Mouse (Mus musculus) hindbrain, embryonic 11.5 days (tissue): ENCODE results near the gene Ly6g5b. TPM values are rescaled to one million over a fixed set of nuclear protein-coding genes. Genes with fewer than 3 reads are reported as not detected.

Source experiments
- polyA plus RNA-seq: library from polyadenylated mRNA; unstranded; fragments of >200 nt; fragmentation: Nextera tagmentation; extraction: Ambion mirVana; gene quantifications from 2 replicates; pipeline ENCODE4 v1.2.1, GENCODE M21; 2014

The Ly6g5b gene
- polyA plus RNA-seq, 1 experiment from 2014 or later = 0.96 TPM

Other genes starting within 250 kb of the Ly6g5b start
- gene Zbtb12, start 235.9 kb downstream of the Ly6g5b start, polyA plus RNA-seq = 2.9 and 3.2 TPM in 2 replicates
- gene Gm20547, start 233.4 kb downstream of the Ly6g5b start, polyA plus RNA-seq = not detected in 2 replicates
- gene C2, start 217.2 kb downstream of the Ly6g5b start, polyA plus RNA-seq = 0.64 and 1.2 TPM in 2 replicates
- 57.4 and 70.1 TPM in 2 replicates for gene Ehmt2, start 217.0 kb downstream of the Ly6g5b start, polyA plus RNA-seq
- gene Slc44a4, start 201.0 kb downstream of the Ly6g5b start, polyA plus RNA-seq = 0.12 and 0.29 TPM in 2 replicates
- gene Neu1, start 184.2 kb downstream of the Ly6g5b start, polyA plus RNA-seq = 12.9 and 14.5 TPM in 2 replicates
- 0.15 TPM in 1 of 2 replicates, not detected in the other for gene Hspa1b, start 156.2 kb downstream of the Ly6g5b start, polyA plus RNA-seq
- 0.49 TPM in 1 of 2 replicates, not detected in the other for gene Gm20481, start 145.5 kb downstream of the Ly6g5b start, polyA plus RNA-seq
- 0.93 and 1.4 TPM in 2 replicates for gene Hspa1a, start 143.3 kb downstream of the Ly6g5b start, polyA plus RNA-seq
- gene Hspa1l, start 142.7 kb downstream of the Ly6g5b start, polyA plus RNA-seq = 0.93 and 1.2 TPM in 2 replicates
- 188 and 207 TPM in 2 replicates for gene Lsm2, start 133.6 kb downstream of the Ly6g5b start, polyA plus RNA-seq
- 69.1 and 71.7 TPM in 2 replicates for gene Vars, start 114.4 kb downstream of the Ly6g5b start, polyA plus RNA-seq
- gene Vwa7, start 98.8 kb downstream of the Ly6g5b start, polyA plus RNA-seq = 0.10 and 0.36 TPM in 2 replicates
- 3.0 and 4.0 TPM in 2 replicates for gene Sapcd1, start 87.4 kb downstream of the Ly6g5b start, polyA plus RNA-seq
- gene Msh5, start 68.7 kb downstream of the Ly6g5b start, polyA plus RNA-seq = 3.1 and 4.2 TPM in 2 replicates
- gene Clic1, start 65.5 kb downstream of the Ly6g5b start, polyA plus RNA-seq = 45.6 and 85.1 TPM in 2 replicates
- 614 and 636 TPM in 2 replicates for gene Ddah2, start 56.4 kb downstream of the Ly6g5b start, polyA plus RNA-seq
- gene Ly6g6c, start 50.0 kb downstream of the Ly6g5b start, polyA plus RNA-seq = 0.19 TPM in 1 of 2 replicates, not detected in the other
- 0.66 and 1.1 TPM in 2 replicates for gene Mpig6b, start 49.2 kb downstream of the Ly6g5b start, polyA plus RNA-seq
- gene Ly6g6e, start 38.5 kb downstream of the Ly6g5b start, polyA plus RNA-seq = 0.42 and 0.50 TPM in 2 replicates
- 1.0 and 2.7 TPM in 2 replicates for gene Ly6g6d, start 37.4 kb downstream of the Ly6g5b start, polyA plus RNA-seq
- gene Ly6g6f, start 29.8 kb downstream of the Ly6g5b start, polyA plus RNA-seq = 0.29 and 0.52 TPM in 2 replicates
- 40.2 and 45.1 TPM in 2 replicates for gene Abhd16a, start 26.2 kb downstream of the Ly6g5b start, polyA plus RNA-seq
- gene Ly6g5c, start 7.1 kb downstream of the Ly6g5b start, polyA plus RNA-seq = not detected in 2 replicates
- 22.5 and 29.7 TPM in 2 replicates for gene Gpank1, start 6.0 kb upstream of the Ly6g5b start, polyA plus RNA-seq
- gene Csnk2b, start 6.6 kb upstream of the Ly6g5b start, polyA plus RNA-seq = 299 and 310 TPM in 2 replicates
- gene D17H6S53E, start 10.9 kb upstream of the Ly6g5b start, polyA plus RNA-seq = 8.4 and 9.2 TPM in 2 replicates
- 0.34 and 0.49 TPM in 2 replicates for gene Apom, start 16.6 kb upstream of the Ly6g5b start, polyA plus RNA-seq
- gene Bag6, start 19.8 kb upstream of the Ly6g5b start, polyA plus RNA-seq = 105 and 117 TPM in 2 replicates
- 167 and 205 TPM in 2 replicates for gene Prrc2a, start 49.5 kb upstream of the Ly6g5b start, polyA plus RNA-seq
- 6.1 and 8.4 TPM in 2 replicates for gene Aif1, start 60.6 kb upstream of the Ly6g5b start, polyA plus RNA-seq
- 5.6 and 9.8 TPM in 2 replicates for gene Lst1, start 73.0 kb upstream of the Ly6g5b start, polyA plus RNA-seq
- 0.22 and 0.32 TPM in 2 replicates for gene Ltb, start 79.0 kb upstream of the Ly6g5b start, polyA plus RNA-seq
- not detected in 2 replicates for gene Tnf, start 86.6 kb upstream of the Ly6g5b start, polyA plus RNA-seq
- gene Lta, start 89.9 kb upstream of the Ly6g5b start, polyA plus RNA-seq = not detected in 2 replicates
- 0.36 and 0.43 TPM in 2 replicates for gene Gm16181, start 105.4 kb upstream of the Ly6g5b start, polyA plus RNA-seq
- gene Atp6v1g2, start 118.2 kb upstream of the Ly6g5b start, polyA plus RNA-seq = 14.7 and 16.8 TPM in 2 replicates
- 2.3 and 3.7 TPM in 2 replicates for gene Nfkbil1, start 120.4 kb upstream of the Ly6g5b start, polyA plus RNA-seq
- gene Ddx39b, start 126.3 kb upstream of the Ly6g5b start, polyA plus RNA-seq = 633 and 640 TPM in 2 replicates
- gene H2-D1, start 147.3 kb upstream of the Ly6g5b start, polyA plus RNA-seq = 42.9 and 43.2 TPM in 2 replicates
- not detected in 2 replicates for gene H2-Q1, start 205.0 kb upstream of the Ly6g5b start, polyA plus RNA-seq
- 0.52 and 0.53 TPM in 2 replicates for gene H2-Q2, start 226.8 kb upstream of the Ly6g5b start, polyA plus RNA-seq